Mouse (Mus musculus) intestine, postnatal 0 days (tissue): ENCODE measurements at regions not wholly inside any gene's neighbourhood (a gene's known extent, or its start where the extent isn't known, plus 50 kb on each side); places are given as distances from the start of the nearest gene placed in this dataset.

ENCODE experiments used
- ATAC-seq: fragments of 200-750 bp; cut with Nextera tagmentation; 2 replicates; pipeline ENCODE4 v1.8.0; 2017; ENCODE audit warnings: mild to moderate bottlenecking, moderate TSS enrichment, moderate library complexity
- H3K27ac ChIP-seq: fragments of 300-500 bp; sonication (generic); 2 replicates; pipeline ENCODE4 v1.5.1; 2014; ENCODE audit warnings: mild to moderate bottlenecking, low read depth, low read length, moderate library complexity
- H3K27me3 ChIP-seq: fragments of 300-500 bp; sonication (generic); replicated peaks from 2 replicates; pipeline ENCODE4 v1.6.1; 2014; ENCODE audit warnings: low read length, mixed read lengths; ENCODE audit not compliant: control insufficient read depth, insufficient read depth
- H3K36me3 ChIP-seq: fragments of 300-500 bp; sonication (generic); 2 replicates; pipeline ENCODE4 v1.6.1; 2014; ENCODE audit warnings: mild to moderate bottlenecking, moderate library complexity; ENCODE audit not compliant: control insufficient read depth, insufficient read depth
- H3K4me1 ChIP-seq: fragments of 300-500 bp; sonication (generic); replicated peaks from 2 replicates; pipeline ENCODE4 v1.6.1; 2014; ENCODE audit warnings: antibody characterized with exemption, low read length, mixed read lengths; ENCODE audit not compliant: control insufficient read depth, insufficient read depth
- H3K4me2 ChIP-seq: fragments of 300-500 bp; sonication (generic); replicated peaks from 2 replicates; pipeline ENCODE4 v1.6.1; 2014; ENCODE audit warnings: low read depth, mild to moderate bottlenecking, moderate library complexity
- H3K4me3 ChIP-seq: fragments of 300-500 bp; sonication (generic); 2 replicates; pipeline ENCODE4 v1.5.1; 2014; ENCODE audit warnings: low read depth, low read length
- H3K9ac ChIP-seq: fragments of 300-500 bp; sonication (generic); 2 replicates; pipeline ENCODE4 v1.6.1; 2014; ENCODE audit warnings: mild to moderate bottlenecking, low read depth, low read length
- H3K9me3 ChIP-seq: fragments of 300-500 bp; sonication (generic); 2 replicates; pipeline ENCODE4 v1.6.1; 2016; ENCODE audit warnings: mixed run types; ENCODE audit not compliant: control insufficient read depth
- CTCF ChIP-seq: sonication (generic); IDR thresholded peaks from 2 replicates; pipeline ENCODE4 v1.5.1; 2016; ENCODE audit warnings: low read depth, mild to moderate bottlenecking, control low read depth, antibody characterized with exemption, moderate library complexity
- WGBS: fragments of 180-500 bp; shearing (Covaris S2); extraction: QIAGEN DNeasy Blood & Tissue Kit; methylation state at CpG from one replicate; pipeline ENCODE4 v1.1.7; 2014; 5-methylcytosine and 5-hydroxymethylcytosine counted together

GRCm38 (mm10) chr4:35354046-35354445 is 128.1 kb upstream of the C9orf72 start:
- 56% methylated on average over 14 of the region's 14 CpGs for WGBS
- Histone ChIP-seq H3K9ac (no peak overlapping the region), H3K4me1 (no peaks in the 10 kb centered on the region), H3K9me3 (no peaks in the 10 kb centered on the region), H3K4me3 (no peak overlapping the region), H3K27ac (no peak overlapping the region), H3K27me3 (no peaks in the 10 kb centered on the region), H3K4me2 (no peak overlapping the region), H3K36me3 (no peaks in the 10 kb centered on the region)
- ATAC-seq, result no peak
- TF ChIP-seq CTCF, result no peak

- Histone ChIP-seq H3K4me3 (no peak overlapping the region), H3K9ac (no peak overlapping the region), H3K4me1 (no peaks in the 10 kb centered on the region), H3K27me3 (no peaks in the 10 kb centered on the region), H3K27ac (no peak overlapping the region), H3K4me2 (no peak overlapping the region), H3K9me3 (no peaks in the 10 kb centered on the region), H3K36me3 (no peaks in the 10 kb centered on the region)
- WGBS, result 59% methylated on average over 1 of the region's 1 CpGs
- no peak for TF ChIP-seq CTCF
- ATAC-seq, result no peak
Observed at GRCm38 (mm10) chr4:35352606-35353005, 126.6 kb upstream of the C9orf72 start.

- ATAC-seq, result no peak
- no peak for TF ChIP-seq CTCF
Observed at GRCm38 (mm10) chr4:35350465-35350864, 124.5 kb upstream of the C9orf72 start.

GRCm38 (mm10) chr4:35347609-35348008 is 121.6 kb upstream of the C9orf72 start:
- H3K36me3 ChIP-seq, result no peaks in the 10 kb centered on the region
- WGBS, result 97% methylated on average over 3 of the region's 3 CpGs
- TF ChIP-seq CTCF, result no peak
- H3K27me3 ChIP-seq, result no peaks in the 10 kb centered on the region
- no peaks in the 10 kb centered on the region for H3K9me3 ChIP-seq
- no peak overlapping the region for H3K9ac ChIP-seq
- H3K4me3 ChIP-seq, result no peak overlapping the region
- ATAC-seq, result no peak
- H3K4me2 ChIP-seq, result no peak overlapping the region
- no peaks in the 10 kb centered on the region for H3K4me1 ChIP-seq
- no peak overlapping the region for H3K27ac ChIP-seq

More at GRCm38 (mm10) chr4:35350465-35350864, 124.5 kb upstream of the C9orf72 start:
- no peak overlapping the region for H3K4me2 ChIP-seq
- WGBS, result 64% methylated on average over 3 of the region's 3 CpGs
- H3K27ac ChIP-seq, result no peak overlapping the region
- H3K4me3 ChIP-seq, result no peak overlapping the region
- no peaks in the 10 kb centered on the region for H3K9me3 ChIP-seq
- no peak overlapping the region for H3K9ac ChIP-seq
- no peaks in the 10 kb centered on the region for H3K36me3 ChIP-seq
- H3K27me3 ChIP-seq, result no peaks in the 10 kb centered on the region
- no peaks in the 10 kb centered on the region for H3K4me1 ChIP-seq

GRCm38 (mm10) chr4:35343751-35344150 is 117.8 kb upstream of the C9orf72 start:
- Histone ChIP-seq H3K4me2 (no peak overlapping the region), H3K9me3 (no peaks in the 10 kb centered on the region), H3K4me1 (no peaks in the 10 kb centered on the region), H3K27me3 (no peaks in the 10 kb centered on the region), H3K4me3 (no peak overlapping the region), H3K9ac (no peak overlapping the region), H3K36me3 (no peaks in the 10 kb centered on the region), H3K27ac (no peak overlapping the region)
- no peak for ATAC-seq
- WGBS, result 79% methylated on average over 1 of the region's 1 CpGs
- no peak for TF ChIP-seq CTCF

GRCm38 (mm10) chr4:35331161-35331560 is 105.2 kb upstream of the C9orf72 start:
- H3K27ac ChIP-seq, result no peak overlapping the region
- no peak for TF ChIP-seq CTCF
- no peak overlapping the region for H3K4me3 ChIP-seq
- no peaks in the 10 kb centered on the region for H3K27me3 ChIP-seq
- no peaks in the 10 kb centered on the region for H3K4me1 ChIP-seq
- H3K36me3 ChIP-seq, result no peaks in the 10 kb centered on the region
- no peak overlapping the region for H3K4me2 ChIP-seq
- no peak overlapping the region for H3K9ac ChIP-seq
- no peaks in the 10 kb centered on the region for H3K9me3 ChIP-seq
- no peak for ATAC-seq
- WGBS, result 90% methylated on average over 1 of the region's 1 CpGs

GRCm38 (mm10) chr4:35325300-35325699 is 99.3 kb upstream of the C9orf72 start:
- H3K4me3 ChIP-seq, result no peak overlapping the region
- H3K27me3 ChIP-seq, result no peaks in the 10 kb centered on the region
- H3K4me2 ChIP-seq, result no peak overlapping the region
- no peak overlapping the region for H3K9ac ChIP-seq
- no peak overlapping the region for H3K27ac ChIP-seq
- ATAC-seq, result no peak
- no peak for TF ChIP-seq CTCF
- H3K9me3 ChIP-seq, result no peaks in the 10 kb centered on the region
- no peaks in the 10 kb centered on the region for H3K36me3 ChIP-seq
- no peaks in the 10 kb centered on the region for H3K4me1 ChIP-seq
